Mouse (Mus musculus): ENCODE measurements around the gene Srcin1.
A peak's percentile ranks its signal among the peaks of the same experiment; 100 is the strongest.

Srcin1 gene

DNA sequence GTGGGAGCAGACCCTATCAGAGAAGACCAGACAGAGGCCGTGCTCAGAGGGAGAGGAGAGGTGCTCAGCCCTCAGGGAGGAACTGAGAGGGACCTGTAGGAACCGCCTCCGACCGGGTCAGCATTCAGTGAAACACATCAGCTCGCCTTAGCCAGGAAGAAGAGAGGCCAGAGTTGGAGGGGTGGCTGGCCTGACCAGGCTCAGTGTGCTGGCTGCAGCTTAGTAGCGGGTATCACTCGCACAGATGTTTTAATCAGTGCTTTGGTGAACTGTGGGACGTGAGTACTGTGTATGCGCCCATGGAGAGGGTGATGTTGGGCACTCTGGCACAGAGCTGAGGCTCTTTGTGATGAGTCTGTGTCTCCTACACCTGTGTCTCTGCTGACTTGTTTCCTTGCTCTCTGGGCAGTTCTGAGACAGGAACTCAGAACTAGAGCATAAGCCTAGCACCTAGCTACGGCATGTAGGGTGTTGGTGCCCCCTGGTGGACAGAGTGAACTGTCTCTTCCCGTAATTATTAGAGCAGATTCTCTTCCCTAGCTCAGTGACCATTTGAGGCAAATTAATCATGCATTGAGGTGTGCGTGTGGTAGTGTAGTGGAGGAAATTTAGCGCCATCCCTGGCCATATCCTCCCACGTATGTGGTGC lies 107.2 kb downstream of the Srcin1 start:
- DNase-seq (ENCODE audit: low read depth, low spot score): peak; percentile 86

DNA sequence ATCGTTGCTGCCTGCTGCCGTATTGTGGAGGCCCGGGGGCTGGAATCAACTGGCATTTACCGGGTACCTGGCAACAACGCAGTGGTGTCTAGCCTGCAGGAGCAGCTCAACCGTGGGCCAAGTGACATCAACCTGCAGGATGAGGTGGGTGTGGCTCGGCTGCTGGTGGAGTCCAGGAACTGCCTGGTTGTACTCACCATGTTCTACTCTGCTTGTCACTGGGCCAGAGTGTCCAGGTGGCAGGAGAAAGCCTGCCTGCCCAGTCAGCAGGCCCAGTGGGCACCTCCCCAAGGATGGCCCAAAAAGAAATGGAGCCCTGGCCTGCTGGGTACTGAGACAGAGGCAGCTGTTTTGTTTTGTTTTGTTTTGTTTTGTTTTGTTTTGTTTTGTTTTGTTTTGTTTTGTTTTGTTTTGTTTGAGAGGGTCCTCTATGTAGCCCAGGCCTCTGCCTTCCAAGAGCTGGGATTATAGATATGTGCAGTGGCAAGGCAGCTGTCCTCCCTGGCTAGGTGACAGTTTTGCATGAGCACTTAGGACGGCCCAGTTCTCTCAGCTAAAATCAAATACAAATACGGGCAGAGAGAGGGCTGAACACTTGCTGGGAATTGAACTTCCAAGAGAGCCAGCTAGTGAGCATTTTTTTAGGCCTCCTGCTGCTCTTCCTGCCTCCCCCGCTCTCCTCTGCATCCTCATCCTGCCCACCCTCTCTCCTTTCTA lies 109.4 kb downstream of the Srcin1 start:
- DNase-seq (ENCODE audit: low read depth, low spot score): no peak

DNA sequence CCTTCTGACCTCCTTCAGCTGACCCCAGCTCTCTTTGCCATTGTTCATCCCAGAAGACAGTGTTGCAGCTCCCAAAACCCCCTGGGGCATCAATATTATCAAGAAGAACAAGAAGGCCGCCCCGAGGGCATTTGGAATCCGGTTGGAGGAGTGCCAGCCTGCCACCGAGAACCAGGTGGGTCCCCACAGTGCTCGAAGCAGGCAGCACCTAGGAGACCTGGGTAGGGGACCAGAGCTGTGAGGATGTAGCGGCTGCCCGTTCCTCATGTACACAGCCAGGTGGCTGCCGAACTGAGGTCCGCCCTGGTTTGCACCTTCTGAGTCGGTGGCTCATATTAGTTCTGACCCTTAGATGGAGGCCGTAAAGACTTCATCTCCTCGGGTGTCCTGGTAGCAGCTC lies 110.0 kb downstream of the Srcin1 start:
- DNase-seq (ENCODE audit: low read depth, low spot score): no peak

DNA sequence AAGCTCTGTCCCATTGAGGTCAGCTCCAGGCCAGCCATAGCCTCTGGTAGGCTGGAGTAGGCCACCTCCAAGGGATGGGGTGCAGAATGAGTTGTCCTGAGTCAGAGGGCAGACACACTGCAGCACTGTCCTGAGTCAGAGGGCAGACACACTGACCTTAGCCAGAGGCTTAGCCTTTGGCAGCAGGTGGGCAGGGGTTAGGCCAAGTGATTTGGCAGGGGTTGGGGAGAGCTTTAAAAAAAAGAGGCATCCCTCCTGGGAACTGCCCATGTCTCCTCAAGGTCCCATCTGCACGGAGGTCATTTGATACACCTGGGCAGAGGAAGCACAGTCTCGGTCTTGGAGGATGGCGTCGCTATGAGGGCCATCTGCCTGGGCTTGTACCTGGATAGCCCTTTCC lies 112.0 kb downstream of the Srcin1 start:
- DNase-seq (ENCODE audit: low read depth, low spot score): no peak

DNA sequence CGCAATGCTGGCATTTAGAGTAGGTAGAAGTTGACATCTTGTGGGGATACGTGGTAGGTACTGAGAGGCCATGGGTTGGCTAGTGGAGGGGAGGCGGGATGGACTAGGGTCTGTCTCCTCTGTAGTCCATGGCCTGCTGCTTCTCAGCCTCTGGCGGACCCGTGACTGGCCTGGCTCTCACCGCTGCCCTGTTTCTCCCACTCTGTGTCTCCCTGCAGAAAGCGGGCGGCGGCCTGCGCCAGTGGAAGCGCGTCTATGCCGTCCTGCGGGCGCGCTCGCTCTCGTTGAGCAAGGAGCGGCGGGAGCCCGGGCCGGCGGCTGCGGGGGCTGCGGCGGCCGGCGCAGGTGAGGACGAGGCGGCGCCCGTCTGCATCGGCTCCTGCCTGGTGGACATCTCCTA lies 112.8 kb downstream of the Srcin1 start:
- DNase-seq (ENCODE audit: low read depth, low spot score): no peak

DNA sequence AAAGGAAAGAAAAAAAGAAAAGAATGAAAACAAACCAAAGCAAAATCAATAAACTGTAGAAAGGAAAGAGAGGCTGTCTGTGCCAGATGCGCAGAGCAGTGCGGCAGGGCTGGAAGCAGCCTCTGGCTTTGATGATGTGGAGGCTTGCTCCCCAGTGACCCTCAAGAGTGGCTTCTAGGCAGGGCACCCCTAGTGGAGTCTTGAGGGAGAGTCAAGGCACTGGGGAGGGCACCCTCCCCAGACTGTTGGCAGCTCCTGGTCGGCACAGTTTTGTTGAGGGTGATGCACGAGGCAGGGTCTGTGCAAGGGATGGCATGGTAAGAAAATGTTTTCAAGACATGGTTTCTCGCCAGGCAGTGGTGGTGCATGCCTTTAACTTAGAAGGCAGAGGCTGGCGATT lies 113.4 kb downstream of the Srcin1 start:
- DNase-seq (ENCODE audit: low read depth, low spot score): peak; percentile 17

DNA sequence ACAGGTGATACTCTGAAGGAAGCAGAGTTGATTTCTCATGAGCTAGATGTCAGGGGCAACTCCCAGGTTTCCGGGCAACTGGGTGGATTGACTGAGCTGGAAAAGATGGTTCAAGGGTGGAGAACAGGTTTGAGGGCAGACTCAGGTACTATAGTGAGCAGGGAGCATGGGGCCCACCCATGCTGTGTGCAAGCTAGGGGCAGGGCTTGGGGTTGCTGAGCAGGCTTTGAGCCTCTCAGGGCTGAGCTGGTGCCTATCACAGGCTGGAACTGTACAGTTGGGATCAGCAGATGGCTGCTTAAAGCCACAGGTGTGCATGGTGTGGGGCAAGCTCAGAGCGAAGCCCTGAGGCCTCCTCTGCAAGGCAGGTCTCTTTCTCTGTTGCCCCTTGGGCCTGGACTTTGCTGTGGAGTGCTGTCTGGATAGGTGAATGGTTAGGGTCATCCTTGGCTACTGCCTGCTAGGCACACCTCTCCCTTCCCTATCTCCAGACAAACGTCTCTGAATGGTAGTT lies 114.6 kb downstream of the Srcin1 start:
- no peak for DNase-seq (ENCODE audit: low read depth, low spot score)
